Mouse (Mus musculus): ENCODE data around the gene Nxf1. TPM values are rescaled to one million over a fixed set of nuclear protein-coding genes. Genes with fewer than 3 reads are reported as not detected.
A peak's percentile ranks its signal among the peaks of the same experiment; 100 is the strongest.

Nxf1 gene
- polyA plus RNA-seq, 1 experiment, result 174 TPM

- no peak overlapping the region for H3K27ac ChIP-seq (ENCODE audit: control insufficient read depth, insufficient read depth, low read depth, low read length)
- H3K4me3 ChIP-seq (ENCODE audit: control insufficient read depth, low read depth, low read length), result peak overlapping the region; percentile 56
- no peaks in the 10 kb centered on the region; the same call in 1 of the 2 replicates for H3K36me3 ChIP-seq (ENCODE audit: control insufficient read depth, insufficient read depth, low read length)
These were observed 18.0 kb upstream of the Nxf1 start for GRCm38 (mm10) chr19:8738911-8739310.

GRCm38 (mm10) chr19:8739646-8740045 lies 17.2 kb upstream of the Nxf1 start:
- Histone ChIP-seq H3K4me3 (ENCODE audit: control insufficient read depth, low read depth, low read length) (peak overlapping the region; percentile 99), H3K36me3 (ENCODE audit: control insufficient read depth, insufficient read depth, low read length) (no peaks in the 10 kb centered on the region; the same call in 1 of the 2 replicates), H3K27ac (ENCODE audit: control insufficient read depth, insufficient read depth, low read depth, low read length) (peak overlapping the region; percentile 100), H3K27me3 (ENCODE audit: control insufficient read depth, insufficient read depth, low read length) (no peaks in the 10 kb centered on the region), H3K4me1 (ENCODE audit: control insufficient read depth, insufficient read depth, low read length) (peaks cover 10% of the 10 kb centered on the region)
- TF ChIP-seq CTCF (IDR thresholded peaks at IDR 0.05; ENCODE audit: control insufficient read depth, insufficient read depth, insufficient replicate concordance, low read depth, low read length) (no peak), POLR2A (IDR thresholded peaks at IDR 0.05; ENCODE audit: control insufficient read depth, low read depth, low read length) (no peak)

More at GRCm38 (mm10) chr19:8738911-8739310, 18.0 kb upstream of the Nxf1 start:
- no peaks in the 10 kb centered on the region for H3K27me3 ChIP-seq (ENCODE audit: control insufficient read depth, insufficient read depth, low read length)
- TF ChIP-seq CTCF (IDR thresholded peaks at IDR 0.05; ENCODE audit: control insufficient read depth, insufficient read depth, insufficient replicate concordance, low read depth, low read length), result no peak
- no peak for TF ChIP-seq POLR2A (IDR thresholded peaks at IDR 0.05; ENCODE audit: control insufficient read depth, low read depth, low read length)
- peaks cover 10% of the 10 kb centered on the region for H3K4me1 ChIP-seq (ENCODE audit: control insufficient read depth, insufficient read depth, low read length)

- Histone ChIP-seq H3K27me3 (ENCODE audit: control insufficient read depth, insufficient read depth, low read length) (no peaks in the 10 kb centered on the region), H3K4me1 (ENCODE audit: control insufficient read depth, insufficient read depth, low read length) (peaks cover 10% of the 10 kb centered on the region), H3K4me3 (ENCODE audit: control insufficient read depth, low read depth, low read length) (peak within 1 kb of the TSS; percentile 99), H3K36me3 (ENCODE audit: control insufficient read depth, insufficient read depth, low read length) (no peaks in the 10 kb centered on the region; the same call in 1 of the 2 replicates), H3K27ac (ENCODE audit: control insufficient read depth, insufficient read depth, low read depth, low read length) (peak within 1 kb of the TSS; percentile 100)
- TF ChIP-seq CTCF (IDR thresholded peaks at IDR 0.05; ENCODE audit: control insufficient read depth, insufficient read depth, insufficient replicate concordance, low read depth, low read length) (no peak), POLR2A (IDR thresholded peaks at IDR 0.05; ENCODE audit: control insufficient read depth, low read depth, low read length) (peak; percentile 86; the same call in 1 of the 2 replicates)
These were observed 16.3 kb upstream of the Nxf1 start, which contains the start of gene 1700092M07Rik for GRCm38 (mm10) chr19:8740603-8741002. Gene 1700092M07Rik (plus strand): TSS chr19:8740718.

- Histone ChIP-seq H3K4me1 (ENCODE audit: control insufficient read depth, insufficient read depth, low read length) (peaks cover 10% of the 10 kb centered on the region), H3K27me3 (ENCODE audit: control insufficient read depth, insufficient read depth, low read length) (no peaks in the 10 kb centered on the region), H3K36me3 (ENCODE audit: control insufficient read depth, insufficient read depth, low read length) (no peaks in the 10 kb centered on the region; the same call in 1 of the 2 replicates), H3K4me3 (ENCODE audit: control insufficient read depth, low read depth, low read length) (peak within 1 kb of the TSS; percentile 99), H3K27ac (ENCODE audit: control insufficient read depth, insufficient read depth, low read depth, low read length) (peak within 1 kb of the TSS; percentile 100)
- TF ChIP-seq CTCF (IDR thresholded peaks at IDR 0.05; ENCODE audit: control insufficient read depth, insufficient read depth, insufficient replicate concordance, low read depth, low read length) (0 out of 2 replicates have a peak, but pooled peaks have one; percentile 1), POLR2A (IDR thresholded peaks at IDR 0.05; ENCODE audit: control insufficient read depth, low read depth, low read length) (peak; percentile 70)
These were observed 15.5 kb upstream of the Nxf1 start, which contains the start of gene Stx5a for GRCm38 (mm10) chr19:8741243-8741869. Gene Stx5a (plus strand): TSS chr19:8741413.

DNA sequence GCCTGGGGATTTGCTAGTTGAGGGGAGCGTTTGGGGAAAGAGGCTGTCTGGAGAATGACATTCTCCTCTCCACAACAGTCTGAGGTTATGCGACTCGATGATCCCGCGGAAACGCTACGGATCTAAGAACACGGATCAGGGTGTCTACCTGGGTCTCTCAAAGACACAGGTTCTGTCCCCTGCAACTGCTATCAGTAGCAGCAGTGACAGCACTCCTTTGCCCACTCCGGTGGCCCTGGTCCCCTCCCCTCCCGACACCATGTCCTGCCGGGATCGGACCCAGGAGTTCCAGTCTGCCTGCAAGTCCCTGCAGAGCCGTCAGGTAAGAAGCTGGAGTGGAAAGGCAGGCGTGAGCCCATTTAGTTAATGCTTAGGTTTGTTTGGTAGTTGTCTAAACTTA lies 14.7 kb upstream of the Nxf1 start:
- TF ChIP-seq POLR2A (IDR thresholded peaks at IDR 0.05; ENCODE audit: control insufficient read depth, low read depth, low read length) (no peak), CTCF (IDR thresholded peaks at IDR 0.05; ENCODE audit: control insufficient read depth, insufficient read depth, insufficient replicate concordance, low read depth, low read length) (no peak)
- Histone ChIP-seq H3K4me3 (ENCODE audit: control insufficient read depth, low read depth, low read length) (peak overlapping the region; percentile 99), H3K27ac (ENCODE audit: control insufficient read depth, insufficient read depth, low read depth, low read length) (peak overlapping the region; percentile 100), H3K36me3 (ENCODE audit: control insufficient read depth, insufficient read depth, low read length) (no peaks in the 10 kb centered on the region; the same call in 1 of the 2 replicates), H3K4me1 (ENCODE audit: control insufficient read depth, insufficient read depth, low read length) (peaks cover 10% of the 10 kb centered on the region), H3K27me3 (ENCODE audit: control insufficient read depth, insufficient read depth, low read length) (no peaks in the 10 kb centered on the region)

GRCm38 (mm10) chr19:8745382-8745781 lies 11.5 kb upstream of the Nxf1 start:
- no peak overlapping the region for H3K27ac ChIP-seq (ENCODE audit: control insufficient read depth, insufficient read depth, low read depth, low read length)
- H3K36me3 ChIP-seq (ENCODE audit: control insufficient read depth, insufficient read depth, low read length), result no peaks in the 10 kb centered on the region; the same call in 1 of the 2 replicates
- TF ChIP-seq POLR2A (IDR thresholded peaks at IDR 0.05; ENCODE audit: control insufficient read depth, low read depth, low read length), result no peak
- H3K4me3 ChIP-seq (ENCODE audit: control insufficient read depth, low read depth, low read length), result no peak overlapping the region
- peaks cover 9% of the 10 kb centered on the region for H3K4me1 ChIP-seq (ENCODE audit: control insufficient read depth, insufficient read depth, low read length)
- no peaks in the 10 kb centered on the region for H3K27me3 ChIP-seq (ENCODE audit: control insufficient read depth, insufficient read depth, low read length)

DNA sequence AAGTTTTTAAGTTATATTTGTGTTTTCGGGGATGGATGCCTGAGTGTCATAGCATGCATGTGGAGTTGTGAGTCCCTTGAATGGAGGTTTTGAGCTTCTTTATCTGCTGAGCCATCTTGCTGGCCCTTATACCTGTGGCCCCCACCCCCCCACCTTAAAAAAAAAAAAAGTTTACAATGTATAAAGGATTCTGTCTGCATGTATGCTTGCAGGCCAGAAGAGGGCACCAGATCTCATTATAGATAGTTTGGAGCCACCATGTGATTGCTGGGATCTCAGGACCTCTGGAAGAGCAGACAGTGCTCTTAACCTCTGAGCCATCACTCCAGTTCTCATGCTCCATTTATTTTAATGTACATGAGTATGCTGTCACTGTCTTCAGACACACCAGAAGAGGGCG lies 9.5 kb upstream of the Nxf1 start:
- H3K36me3 ChIP-seq (ENCODE audit: control insufficient read depth, insufficient read depth, low read length), result no peaks in the 10 kb centered on the region; the same call in 1 of the 2 replicates
- no peaks in the 10 kb centered on the region for H3K4me1 ChIP-seq (ENCODE audit: control insufficient read depth, insufficient read depth, low read length)
- H3K27me3 ChIP-seq (ENCODE audit: control insufficient read depth, insufficient read depth, low read length), result no peaks in the 10 kb centered on the region
- H3K27ac ChIP-seq (ENCODE audit: control insufficient read depth, insufficient read depth, low read depth, low read length), result no peak overlapping the region
- no peak overlapping the region for H3K4me3 ChIP-seq (ENCODE audit: control insufficient read depth, low read depth, low read length)
- TF ChIP-seq CTCF (IDR thresholded peaks at IDR 0.05; ENCODE audit: control insufficient read depth, insufficient read depth, insufficient replicate concordance, low read depth, low read length), result no peak
